Mouse (Mus musculus) E14TG2a.4 (cell line): ENCODE measurements around the gene Nt5c2.

Experiments used
- H3K27me3 ChIP-seq: 2 replicates; pipeline ENCODE4 v1.6.1; 2014; ENCODE audit warnings: low read length, control low read depth; ENCODE audit not compliant: insufficient read depth
- H3K36me3 ChIP-seq: 2 replicates; pipeline ENCODE4 v1.6.1; 2014; ENCODE audit warnings: low read length, control low read depth; ENCODE audit not compliant: insufficient read depth
- H3K4me1 ChIP-seq: replicated peaks from 2 replicates; pipeline ENCODE4 v1.6.1; 2014; ENCODE audit warnings: low read depth, low read length, control low read depth
- H3K4me3 ChIP-seq: replicated peaks from 2 replicates; pipeline ENCODE4 v1.5.1; 2014; ENCODE audit warnings: mild to moderate bottlenecking, low read length
- H3K9me3 ChIP-seq: 2 replicates; pipeline ENCODE4 v1.6.1; 2014; ENCODE audit warnings: low read length, control low read depth
- CTCF ChIP-seq: conservative IDR thresholded peaks from 2 replicates; pipeline ENCODE4 v1.5.1; 2014; ENCODE audit warnings: low read length
- NANOG ChIP-seq: IDR thresholded peaks from 2 replicates; pipeline ENCODE4 v1.6.1; 2014; ENCODE audit warnings: borderline replicate concordance, low read length, mixed read lengths
- POU5F1 ChIP-seq: IDR thresholded peaks from 2 replicates; pipeline ENCODE4 v1.6.1; 2014; ENCODE audit warnings: low read length, borderline replicate concordance

The Nt5c2 gene

DNA sequence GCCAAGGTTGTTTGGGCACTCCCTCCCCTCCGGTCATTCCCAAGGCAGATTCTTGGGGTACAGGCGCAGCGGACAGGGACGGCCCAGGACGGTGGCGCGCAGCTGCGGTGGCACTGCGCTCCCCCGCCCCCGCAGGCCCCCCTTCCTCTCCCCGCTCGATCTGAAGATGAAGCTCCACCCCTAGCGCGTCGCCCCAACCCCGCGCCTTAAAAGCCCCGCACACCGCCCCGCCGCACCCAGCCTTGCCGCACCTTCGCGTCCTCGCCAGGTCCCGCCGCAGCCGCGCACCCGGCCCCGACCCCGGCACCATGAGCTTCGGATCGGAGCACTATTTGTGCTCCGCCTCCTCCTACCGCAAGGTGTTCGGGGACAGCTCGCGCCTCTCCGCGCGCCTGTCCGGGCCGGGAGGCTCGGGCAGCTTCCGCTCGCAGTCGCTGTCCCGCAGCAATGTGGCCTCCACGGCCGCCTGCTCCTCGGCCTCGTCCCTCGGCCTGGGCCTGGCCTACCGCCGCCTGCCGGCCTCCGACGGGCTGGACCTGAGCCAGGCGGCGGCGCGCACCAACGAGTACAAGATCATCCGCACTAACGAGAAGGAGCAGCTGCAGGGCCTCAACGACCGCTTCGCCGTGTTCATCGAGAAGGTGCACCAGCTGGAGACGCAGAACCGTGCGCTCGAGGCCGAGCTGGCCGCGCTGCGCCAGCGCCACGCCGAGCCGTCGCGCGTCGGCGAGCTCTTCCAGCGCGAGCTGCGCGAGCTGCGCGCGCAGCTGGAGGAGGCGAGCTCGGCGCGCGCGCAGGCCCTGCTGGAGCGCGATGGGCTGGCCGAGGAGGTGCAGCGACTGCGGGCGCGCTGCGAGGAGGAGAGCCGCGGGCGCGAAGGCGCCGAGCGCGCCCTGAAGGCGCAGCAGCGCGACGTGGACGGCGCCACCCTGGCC is at the start of gene Nt5c2, which contains the start of gene Ina:
Nt5c2 (minus strand) TSS at position 707 of the 935 bp plus-strand sequence.
Ina (plus strand) TSS at position 252 of the 935 bp plus-strand sequence.
- Histone ChIP-seq H3K36me3 (peaks cover 21% of the 10 kb centered on the region), H3K27me3 (peaks cover 27% of the 10 kb centered on the region), H3K4me1 (peaks cover 58% of the 10 kb centered on the region), H3K9me3 (no peaks in the 10 kb centered on the region), H3K4me3 (peak within 1 kb of the TSS; percentile 94)
- TF ChIP-seq CTCF, result no peak

- Histone ChIP-seq H3K4me1 (peaks cover 1% of the 10 kb centered on the region), H3K9me3 (no peaks in the 10 kb centered on the region), H3K27me3 (0 out of 2 replicates have a peak, but pooled peaks cover 5% of the 10 kb centered on the region), H3K4me3 (no peak overlapping the region), H3K36me3 (no peaks in the 10 kb centered on the region)
- TF ChIP-seq CTCF, result no peak
- TF ChIP-seq POU5F1, result no peak
- no peak for TF ChIP-seq NANOG
Measured at GRCm38 (mm10) chr19:47057684-47058083, 42.7 kb upstream of the Nt5c2 start.

DNA sequence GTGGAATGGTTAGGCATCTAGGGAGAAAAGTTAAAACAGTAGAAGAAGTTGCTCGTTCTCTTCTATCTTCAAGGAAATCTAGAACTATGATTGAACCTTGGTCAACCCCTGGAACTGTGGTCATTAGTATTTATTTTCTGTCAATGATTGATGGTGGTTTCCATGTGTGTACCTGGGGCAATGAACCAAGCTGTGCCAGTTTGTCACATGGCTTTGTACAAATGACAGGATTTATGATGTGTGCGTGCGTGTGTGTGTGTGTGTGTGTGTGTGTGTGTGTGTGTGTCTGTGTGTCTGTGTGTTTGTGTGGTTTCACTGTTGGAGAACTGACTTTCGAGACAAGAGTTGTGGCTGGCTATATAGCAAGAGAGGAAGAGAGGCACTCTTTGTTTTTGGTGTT is 38.5 kb upstream of the Nt5c2 start:
- TF ChIP-seq CTCF (no peak), POU5F1 (no peak)
- H3K9me3 ChIP-seq, result no peaks in the 10 kb centered on the region
- H3K27me3 ChIP-seq, result 0 out of 2 replicates have a peak, but pooled peaks cover 5% of the 10 kb centered on the region
- H3K36me3 ChIP-seq, result peaks cover 6% of the 10 kb centered on the region
- peaks cover 23% of the 10 kb centered on the region for H3K4me1 ChIP-seq
- H3K4me3 ChIP-seq, result no peak overlapping the region

DNA sequence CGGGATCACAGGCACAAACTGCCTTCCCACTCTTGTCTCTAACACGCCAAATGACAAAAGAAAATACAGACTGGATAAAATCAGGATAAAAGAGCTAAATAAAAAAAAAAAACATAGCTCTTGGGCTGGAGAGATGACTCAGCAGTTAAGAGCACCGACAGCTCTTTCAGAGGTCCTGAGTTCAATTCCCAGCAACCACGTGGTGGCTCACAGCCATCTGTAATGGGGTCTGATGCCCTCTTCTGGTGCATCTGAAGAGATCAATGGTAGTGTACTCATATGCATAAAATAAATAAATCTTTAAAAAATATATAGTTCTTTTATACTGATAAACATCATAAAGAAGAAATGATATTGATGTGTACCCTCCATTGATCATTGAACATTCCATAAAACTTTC is 38.0 kb upstream of the Nt5c2 start:
- Histone ChIP-seq H3K4me1 (peaks cover 29% of the 10 kb centered on the region), H3K4me3 (no peak overlapping the region), H3K36me3 (peaks cover 12% of the 10 kb centered on the region), H3K27me3 (0 out of 2 replicates have a peak, but pooled peaks cover 5% of the 10 kb centered on the region), H3K9me3 (no peaks in the 10 kb centered on the region)
- TF ChIP-seq CTCF (no peak), NANOG (no peak), POU5F1 (no peak)

DNA sequence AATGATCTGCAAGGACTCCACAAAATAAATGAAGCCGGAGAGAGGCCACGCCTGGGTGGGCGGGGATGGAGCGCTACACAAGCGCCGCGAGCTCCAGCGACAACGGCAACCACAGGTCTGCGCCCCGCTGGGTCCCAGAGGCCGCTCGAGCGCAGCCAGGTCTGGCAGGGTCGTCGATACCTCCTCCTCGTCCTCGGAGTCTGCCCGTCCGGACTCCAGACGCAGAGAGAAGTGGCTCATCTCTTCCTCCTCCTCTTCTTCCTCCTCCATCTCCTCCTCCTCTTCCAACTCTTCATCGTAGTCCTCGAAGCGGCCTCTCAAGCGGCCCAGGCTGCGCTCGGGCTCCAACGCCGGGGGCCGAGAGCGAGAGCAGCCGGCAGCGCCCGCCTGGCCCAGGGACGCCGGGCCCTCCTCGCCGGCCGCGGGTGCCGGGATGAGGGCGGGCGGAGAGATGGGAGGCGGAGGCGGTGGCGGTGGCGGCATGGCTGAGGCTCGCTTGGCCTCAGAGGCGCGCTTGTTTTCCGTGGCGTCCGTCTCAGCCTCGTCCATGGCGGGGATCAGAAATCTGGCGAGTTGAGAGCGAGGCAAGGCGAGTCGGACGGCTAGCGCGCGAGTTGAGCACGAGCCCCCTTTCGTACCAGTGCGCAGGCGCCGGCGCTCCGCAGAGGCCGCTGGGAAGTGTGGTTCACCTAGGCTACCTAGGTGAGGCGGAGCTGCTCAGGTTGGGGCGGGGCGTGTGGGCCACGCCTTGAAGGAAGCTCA is 35.5 kb upstream of the Nt5c2 start, which contains the start of gene Pcgf6:
Pcgf6 (minus strand) TSS at position 636 of the 762 bp plus-strand sequence.
- Histone ChIP-seq H3K36me3 (peaks cover 37% of the 10 kb centered on the region), H3K4me3 (peak within 1 kb of the TSS; percentile 98), H3K27me3 (no peaks in the 10 kb centered on the region), H3K9me3 (no peaks in the 10 kb centered on the region), H3K4me1 (peaks cover 47% of the 10 kb centered on the region)
- TF ChIP-seq CTCF, result no peak
- TF ChIP-seq NANOG, result no peak
- no peak for TF ChIP-seq POU5F1

DNA sequence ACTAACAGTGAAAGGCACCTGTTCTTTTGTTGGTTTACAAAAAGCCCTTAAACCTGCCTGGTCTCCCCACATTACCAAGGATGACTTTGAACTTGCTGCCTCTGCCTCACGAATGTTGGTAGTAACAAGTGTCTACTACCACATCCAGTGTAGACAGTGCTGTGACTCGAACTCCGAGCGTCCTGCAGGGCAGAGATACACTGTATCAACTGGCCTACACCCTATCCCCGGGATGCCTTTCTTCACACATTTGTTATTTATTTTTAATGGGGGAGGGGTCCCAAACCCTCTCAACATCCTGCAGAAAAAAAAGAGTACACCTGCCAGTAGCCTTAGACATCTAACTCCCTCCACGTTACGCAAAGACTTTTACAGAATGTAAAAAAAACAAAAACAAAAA is 34.9 kb upstream of the Nt5c2 start:
- TF ChIP-seq CTCF (no peak), POU5F1 (no peak), NANOG (no peak)
- H3K9me3 ChIP-seq, result no peaks in the 10 kb centered on the region
- H3K36me3 ChIP-seq, result peaks cover 42% of the 10 kb centered on the region

GRCm38 (mm10) chr19:47049061-47049460 is 34.1 kb upstream of the Nt5c2 start:
- no peaks in the 10 kb centered on the region for H3K9me3 ChIP-seq
- no peak for TF ChIP-seq CTCF
- TF ChIP-seq POU5F1, result no peak
- TF ChIP-seq NANOG, result no peak
- H3K4me3 ChIP-seq, result peak overlapping the region; percentile 98
- no peaks in the 10 kb centered on the region for H3K27me3 ChIP-seq
- H3K36me3 ChIP-seq, result peaks cover 50% of the 10 kb centered on the region
- H3K4me1 ChIP-seq, result peaks cover 53% of the 10 kb centered on the region

More for the DNA sequence above, 34.9 kb upstream of the Nt5c2 start:
- Histone ChIP-seq H3K4me3 (peak overlapping the region; percentile 98), H3K4me1 (peaks cover 47% of the 10 kb centered on the region), H3K27me3 (no peaks in the 10 kb centered on the region)

DNA sequence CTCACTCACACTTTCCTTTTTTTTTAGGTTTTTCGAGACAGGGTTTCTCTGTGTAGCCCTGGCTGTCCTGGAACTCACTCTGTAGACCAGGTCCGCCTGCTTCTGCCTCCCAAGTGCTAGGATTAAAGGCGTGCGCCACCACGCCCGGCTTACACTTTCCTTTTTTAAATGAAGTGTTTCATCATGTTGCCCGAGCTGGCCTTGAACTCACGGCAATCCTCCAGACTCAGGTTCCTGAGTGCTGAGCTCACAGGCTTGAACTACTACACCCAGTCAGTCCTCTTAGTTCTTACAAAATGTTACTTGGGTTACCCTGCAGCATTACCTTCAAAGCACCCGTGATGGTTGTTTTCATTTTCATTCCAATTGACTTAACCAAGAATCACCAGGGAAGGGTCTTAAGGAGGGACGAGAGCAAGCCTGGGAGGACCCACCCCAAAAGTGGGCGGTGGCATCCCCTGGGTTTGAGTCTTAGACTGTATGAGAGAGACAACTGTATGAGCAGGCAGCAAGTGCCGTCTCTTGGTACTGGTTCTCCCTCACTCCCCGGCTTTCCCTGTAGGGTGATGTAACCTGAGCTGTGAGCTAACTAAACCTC is 32.4 kb upstream of the Nt5c2 start:
- Histone ChIP-seq H3K27me3 (no peaks in the 10 kb centered on the region), H3K9me3 (no peaks in the 10 kb centered on the region), H3K4me1 (peaks cover 60% of the 10 kb centered on the region), H3K4me3 (no peak overlapping the region), H3K36me3 (peaks cover 65% of the 10 kb centered on the region)
- no peak for TF ChIP-seq CTCF
- TF ChIP-seq NANOG, result no peak
- no peak for TF ChIP-seq POU5F1
